Mouse (Mus musculus): ENCODE results near the gene Hoxc4.
A peak's percentile ranks its signal among the peaks of the same experiment; 100 is the strongest.

The Hoxc4 gene

GRCm38 (mm10) chr15:103018636-103019035 lies at the start of gene Hoxc4:
Gene Hoxc4 (plus strand): TSS chr15:103018934.
- no peak for DNase-seq (ENCODE audit: low spot score)

- no peak for DNase-seq (ENCODE audit: low spot score)
Measured at GRCm38 (mm10) chr15:102969296-102969695, 49.4 kb upstream of the Hoxc4 start.

GRCm38 (mm10) chr15:102970740-102971139 lies 48.0 kb upstream of the Hoxc4 start:
- peak; percentile 54 for DNase-seq (ENCODE audit: low spot score)

GRCm38 (mm10) chr15:102972254-102972653 lies 46.5 kb upstream of the Hoxc4 start:
- DNase-seq (ENCODE audit: low spot score), result no peak

GRCm38 (mm10) chr15:102972753-102973152 lies 46.0 kb upstream of the Hoxc4 start:
- DNase-seq (ENCODE audit: low spot score), result no peak

GRCm38 (mm10) chr15:102975034-102975433 lies 43.7 kb upstream of the Hoxc4 start:
- no peak for DNase-seq (ENCODE audit: low spot score)

- no peak for DNase-seq (ENCODE audit: low spot score)
Measured at GRCm38 (mm10) chr15:102975688-102976111, 43.0 kb upstream of the Hoxc4 start.

- no peak for DNase-seq (ENCODE audit: low spot score)
Measured at GRCm38 (mm10) chr15:102976171-102976570, 42.6 kb upstream of the Hoxc4 start, which contains the start of gene Hoxc9. Gene Hoxc9 (plus strand): TSS chr15:102976439.

- no peak for DNase-seq (ENCODE audit: low spot score)
Measured at GRCm38 (mm10) chr15:102976631-102977422, 41.9 kb upstream of the Hoxc4 start.

GRCm38 (mm10) chr15:102977423-102977974 lies 41.2 kb upstream of the Hoxc4 start:
- DNase-seq (ENCODE audit: low spot score), result no peak

GRCm38 (mm10) chr15:102978615-102979515 lies 39.9 kb upstream of the Hoxc4 start:
- DNase-seq (ENCODE audit: low spot score), result no peak

- DNase-seq (ENCODE audit: low spot score), result no peak
Measured at GRCm38 (mm10) chr15:102979936-102980335, 38.8 kb upstream of the Hoxc4 start.

GRCm38 (mm10) chr15:102980352-102980751 lies 38.4 kb upstream of the Hoxc4 start:
- no peak for DNase-seq (ENCODE audit: low spot score)

GRCm38 (mm10) chr15:102980912-102981311 lies 37.8 kb upstream of the Hoxc4 start:
- no peak for DNase-seq (ENCODE audit: low spot score)

GRCm38 (mm10) chr15:102981379-102982288 lies 37.1 kb upstream of the Hoxc4 start:
- peak; percentile 60 for DNase-seq (ENCODE audit: low spot score)

- no peak for DNase-seq (ENCODE audit: low spot score)
Measured at GRCm38 (mm10) chr15:102983716-102984115, 35.0 kb upstream of the Hoxc4 start.

GRCm38 (mm10) chr15:102984521-102984920 lies 34.2 kb upstream of the Hoxc4 start:
- no peak for DNase-seq (ENCODE audit: low spot score)

GRCm38 (mm10) chr15:102984925-102985324 lies 33.8 kb upstream of the Hoxc4 start:
- DNase-seq (ENCODE audit: low spot score), result no peak

- DNase-seq (ENCODE audit: low spot score), result peak; percentile 98
Measured at GRCm38 (mm10) chr15:102987124-102987833, 31.5 kb upstream of the Hoxc4 start.

- DNase-seq (ENCODE audit: low spot score), result no peak
Measured at GRCm38 (mm10) chr15:102988078-102988477, 30.7 kb upstream of the Hoxc4 start.
